Mouse (Mus musculus) ES-E14 (cell line): ENCODE measurements around the gene Dnajc6. TPM values are rescaled to one million over a fixed set of nuclear protein-coding genes. Genes with fewer than 3 reads are reported as not detected.

Source experiments
- DNase-seq: peaks from one replicate; pipeline ENCODE4 v3.0.0-alpha.2; 2013; ENCODE audit warnings: low read depth, low spot score
- H3K27ac ChIP-seq: 2 replicates; pipeline ENCODE4 v1.5.1; 2012; ENCODE audit warnings: low read depth, mild to moderate bottlenecking, low read length, moderate library complexity, mixed read lengths; ENCODE audit not compliant: poor library complexity, insufficient read depth, severe bottlenecking
- H3K36me3 ChIP-seq: 2 replicates; pipeline ENCODE4 v1.6.1; 2012; ENCODE audit warnings: mild to moderate bottlenecking, low read length, moderate library complexity, mixed read lengths; ENCODE audit not compliant: control insufficient read depth, poor library complexity, insufficient read depth, severe bottlenecking
- H3K4me1 ChIP-seq, 2 experiments: fragments of 150-350 bp in 1 of 2; sonication (generic) in 1 of 2; 2 replicates each; pipeline ENCODE4 v1.6.1; 2012; ENCODE audit warnings: low read length in 2 of 2, mild to moderate bottlenecking in 1 of 2, mixed read lengths in 1 of 2; ENCODE audit not compliant: control insufficient read depth in 2 of 2, insufficient read depth in 2 of 2, poor library complexity in 1 of 2
- H3K4me3 ChIP-seq, 2 experiments: fragments of 150-350 bp in 1 of 2; sonication (generic) in 1 of 2; 2 replicates each; pipeline ENCODE4 v1.5.1; 2012; ENCODE audit warnings: low read length in 2 of 2, low read depth in 1 of 2, mild to moderate bottlenecking in 1 of 2, mixed read lengths in 1 of 2; ENCODE audit not compliant: insufficient read depth in 1 of 2, poor library complexity in 1 of 2, severe bottlenecking in 1 of 2
- H3K9ac ChIP-seq: 2 replicates; pipeline ENCODE4 v1.6.1; 2012; ENCODE audit warnings: low read depth, mild to moderate bottlenecking, low read length, mixed read lengths; ENCODE audit not compliant: poor library complexity, insufficient read depth, severe bottlenecking
- H3K9me3 ChIP-seq: fragments of 150-350 bp; sonication (generic); 2 replicates; pipeline ENCODE4 v1.6.1; 2012; ENCODE audit warnings: low read depth, mild to moderate bottlenecking, low read length; ENCODE audit not compliant: control insufficient read depth, insufficient read depth
- CHD2 ChIP-seq: IDR thresholded peaks from 2 replicates; pipeline ENCODE4 v1.6.1; 2014; ENCODE audit warnings: mild to moderate bottlenecking, low read depth, low read length, inconsistent platforms
- HCFC1 ChIP-seq: IDR thresholded peaks from 2 replicates; pipeline ENCODE4 v1.6.1; 2012; ENCODE audit warnings: low read length, inconsistent platforms, borderline replicate concordance; ENCODE audit not compliant: insufficient read depth
- MAFK ChIP-seq: IDR thresholded peaks from 2 replicates; pipeline ENCODE4 v1.6.1; 2014; ENCODE audit warnings: mild to moderate bottlenecking, low read depth, low read length, inconsistent platforms; ENCODE audit not compliant: insufficient read depth
- ZC3H11A ChIP-seq: IDR thresholded peaks from 2 replicates; pipeline ENCODE4 v1.6.1; 2012; ENCODE audit warnings: low read depth, mild to moderate bottlenecking, inconsistent platforms, low read length, borderline replicate concordance
- ZNF384 ChIP-seq: IDR thresholded peaks from 2 replicates; pipeline ENCODE4 v1.6.1; 2012; ENCODE audit warnings: low read depth, low read length, inconsistent platforms
- in situ Hi-C, 2 experiments: fragments of 600-800 bp; cut with MboI; formaldehyde crosslinking; loops; one replicate each; pipeline ENCODE4 v1.15.1; 2025; ENCODE audit warnings: low sequenced_read_pairs in 2 of 2, inconsistent platforms in 1 of 2; ENCODE audit not compliant: unreplicated experiment in 2 of 2
- total RNA-seq: library from RNA; depleted of rRNA; stranded (reverse); fragments of 300-350 nt; gene quantifications from 2 replicates; pipeline ENCODE4 v1.2.3, GENCODE M21; 2012

Dnajc6 gene
- total RNA-seq, 1 experiment = 7.2 TPM

GRCm38 (mm10) chr4:101575307-101575706 lies 78.9 kb downstream of the Dnajc6 start:
- DNase-seq = no peak
- H3K27ac ChIP-seq = no peak overlapping the region
- H3K4me1 ChIP-seq = no peaks in the 10 kb centered on the region; a peak in 1 of 4 replicates
- no peak overlapping the region for H3K4me3 ChIP-seq
- no peak for TF ChIP-seq MAFK
- no peak for TF ChIP-seq HCFC1
- no peak for TF ChIP-seq CHD2
- TF ChIP-seq ZNF384 = no peak
- no peak for TF ChIP-seq ZC3H11A
- no peaks in the 10 kb centered on the region for H3K36me3 ChIP-seq
- in situ Hi-C loops = no loop called here
- H3K9ac ChIP-seq = no peak overlapping the region
- H3K9me3 ChIP-seq = no peaks in the 10 kb centered on the region

- in situ Hi-C loops = no loop called here
- Histone ChIP-seq H3K9me3 (no peaks in the 10 kb centered on the region), H3K9ac (no peak overlapping the region), H3K36me3 (no peaks in the 10 kb centered on the region), H3K4me1 (no peaks in the 10 kb centered on the region; a peak in 1 of 4 replicates), H3K27ac (no peak overlapping the region), H3K4me3 (no peak overlapping the region)
- DNase-seq = no peak
- TF ChIP-seq ZNF384 = no peak
- TF ChIP-seq CHD2 = no peak
- no peak for TF ChIP-seq ZC3H11A
- TF ChIP-seq HCFC1 = no peak
- TF ChIP-seq MAFK = no peak
Observed at GRCm38 (mm10) chr4:101578720-101579119, 82.3 kb downstream of the Dnajc6 start.

GRCm38 (mm10) chr4:101579517-101579916 lies 83.1 kb downstream of the Dnajc6 start:
- in situ Hi-C loops = no loop called here
- H3K4me1 ChIP-seq = no peaks in the 10 kb centered on the region; a peak in 1 of 4 replicates
- H3K36me3 ChIP-seq = no peaks in the 10 kb centered on the region
- DNase-seq = no peak
- H3K9ac ChIP-seq = no peak overlapping the region
- no peak overlapping the region for H3K4me3 ChIP-seq
- no peak overlapping the region for H3K27ac ChIP-seq
- H3K9me3 ChIP-seq = no peaks in the 10 kb centered on the region
- TF ChIP-seq CHD2 (no peak), MAFK (no peak), ZC3H11A (no peak), ZNF384 (no peak), HCFC1 (no peak)

GRCm38 (mm10) chr4:101581156-101581555 lies 84.7 kb downstream of the Dnajc6 start:
- H3K9ac ChIP-seq = no peak overlapping the region
- TF ChIP-seq HCFC1 (no peak), MAFK (no peak), ZNF384 (no peak), ZC3H11A (no peak), CHD2 (no peak)
- in situ Hi-C loops = no loop called here
- H3K4me3 ChIP-seq = no peak overlapping the region
- DNase-seq = no peak
- H3K36me3 ChIP-seq = no peaks in the 10 kb centered on the region
- H3K27ac ChIP-seq = no peak overlapping the region
- no peaks in the 10 kb centered on the region for H3K9me3 ChIP-seq
- peaks cover 0 to 3% of the 10 kb centered on the region in 2 experiments; a peak in 2 of 4 replicates for H3K4me1 ChIP-seq

- TF ChIP-seq MAFK (no peak), CHD2 (no peak), HCFC1 (no peak), ZNF384 (no peak), ZC3H11A (no peak)
- Histone ChIP-seq H3K36me3 (no peaks in the 10 kb centered on the region), H3K9me3 (no peaks in the 10 kb centered on the region), H3K27ac (no peak overlapping the region), H3K4me1 (peaks cover 0 to 3% of the 10 kb centered on the region in 2 experiments; a peak in 1 of 4 replicates), H3K9ac (no peak overlapping the region), H3K4me3 (no peak overlapping the region)
- DNase-seq = no peak
- in situ Hi-C loops = no loop called here
Observed at GRCm38 (mm10) chr4:101582882-101583281, 86.4 kb downstream of the Dnajc6 start.
